Mouse (Mus musculus): ENCODE results near the gene Grin3a.

Grin3a gene

GRCm38 (mm10) chr4:49680171-49680875, 165.2 kb downstream of the Grin3a start:
- peak; percentile 81 for DNase-seq

GRCm38 (mm10) chr4:49676790-49677189, 168.8 kb downstream of the Grin3a start:
- DNase-seq, result peak; percentile 49

GRCm38 (mm10) chr4:49676071-49676470, 169.5 kb downstream of the Grin3a start:
- no peak for DNase-seq

- DNase-seq, result no peak
These were observed 180.7 kb downstream of the Grin3a start for GRCm38 (mm10) chr4:49664850-49665249.

GRCm38 (mm10) chr4:49662231-49662630, 183.3 kb downstream of the Grin3a start:
- DNase-seq, result no peak

GRCm38 (mm10) chr4:49661664-49662063, 183.9 kb downstream of the Grin3a start:
- no peak for DNase-seq

GRCm38 (mm10) chr4:49659421-49659820, 186.1 kb downstream of the Grin3a start:
- no peak for DNase-seq

GRCm38 (mm10) chr4:49639913-49640312, 205.6 kb downstream of the Grin3a start:
- peak; percentile 23 for DNase-seq

- peak; percentile 86 for DNase-seq
These were observed 207.7 kb downstream of the Grin3a start for GRCm38 (mm10) chr4:49637821-49638220.

- DNase-seq, result no peak
These were observed 213.4 kb downstream of the Grin3a start for GRCm38 (mm10) chr4:49632139-49632481.

GRCm38 (mm10) chr4:49631319-49632138, 214.0 kb downstream of the Grin3a start, which contains the start of gene Rnf20:
Rnf20 (plus strand) TSS chr4:49632006.
- DNase-seq, result peak; percentile 99

GRCm38 (mm10) chr4:49628941-49629340, 216.6 kb downstream of the Grin3a start:
- peak; percentile 72 for DNase-seq

GRCm38 (mm10) chr4:49626973-49627372, 218.6 kb downstream of the Grin3a start:
- DNase-seq, result peak; percentile 91

GRCm38 (mm10) chr4:49624969-49625368, 220.6 kb downstream of the Grin3a start:
- peak; percentile 22 for DNase-seq

- peak; percentile 28 for DNase-seq
These were observed 221.6 kb downstream of the Grin3a start for GRCm38 (mm10) chr4:49623916-49624315.

GRCm38 (mm10) chr4:49622272-49622671, 223.3 kb downstream of the Grin3a start:
- DNase-seq, result peak; percentile 37

GRCm38 (mm10) chr4:49619861-49620260, 225.7 kb downstream of the Grin3a start:
- DNase-seq, result peak; percentile 50

GRCm38 (mm10) chr4:49616924-49617323, 228.6 kb downstream of the Grin3a start:
- DNase-seq, result no peak
